Mouse (Mus musculus) CH12.LX (cell line): ENCODE data around the gene Zdhhc11.

Experiments
- BHLHE40 ChIP-seq: IDR thresholded peaks from 2 replicates; pipeline ENCODE4 v1.6.1; 2011; ENCODE audit warnings: mild to moderate bottlenecking, low read depth, low read length, improper control_type of control experiment
- CTCF ChIP-seq, 2 experiments: IDR thresholded peaks in 1 of 2; conservative IDR thresholded peaks in 1 of 2; 2 replicates each; pipeline ENCODE4 v1.5.1; 2011 to 2012; ENCODE audit warnings: low read depth in 2 of 2, low read length in 2 of 2, improper control_type of control experiment in 1 of 2, inconsistent platforms in 1 of 2, mild to moderate bottlenecking in 1 of 2, moderate library complexity in 1 of 2
- MYC ChIP-seq: IDR thresholded peaks from 2 replicates; pipeline ENCODE4 v1.6.1; 2011; ENCODE audit warnings: low read depth, mild to moderate bottlenecking, improper control_type of control experiment, low read length
- NRF1 ChIP-seq: IDR thresholded peaks from 2 replicates; pipeline ENCODE4 v1.6.1; 2014; ENCODE audit warnings: low read depth, mild to moderate bottlenecking, inconsistent platforms, low read length, improper control_type of control experiment, moderate library complexity
- POLR2A ChIP-seq: IDR thresholded peaks from 2 replicates; pipeline ENCODE4 v1.6.1; 2011; ENCODE audit warnings: low read depth, mild to moderate bottlenecking, improper control_type of control experiment, low read length
- POLR2AphosphoS2 ChIP-seq: IDR thresholded peaks from 2 replicates; pipeline ENCODE4 v1.6.1; 2011; ENCODE audit warnings: low read depth, low read length, improper control_type of control experiment
- RAD21 ChIP-seq: IDR thresholded peaks from 2 replicates; pipeline ENCODE4 v1.6.1; 2011; ENCODE audit warnings: low read depth, mild to moderate bottlenecking, low read length, improper control_type of control experiment, moderate library complexity
- USF1 ChIP-seq: IDR thresholded peaks from 2 replicates; pipeline ENCODE4 v1.6.1; 2014; ENCODE audit warnings: low read depth, mild to moderate bottlenecking, inconsistent platforms, low read length, improper control_type of control experiment
- USF2 ChIP-seq: conservative IDR thresholded peaks from 2 replicates; pipeline ENCODE4 v1.6.1; 2011; ENCODE audit warnings: low read depth, low read length, improper control_type of control experiment

DNA sequence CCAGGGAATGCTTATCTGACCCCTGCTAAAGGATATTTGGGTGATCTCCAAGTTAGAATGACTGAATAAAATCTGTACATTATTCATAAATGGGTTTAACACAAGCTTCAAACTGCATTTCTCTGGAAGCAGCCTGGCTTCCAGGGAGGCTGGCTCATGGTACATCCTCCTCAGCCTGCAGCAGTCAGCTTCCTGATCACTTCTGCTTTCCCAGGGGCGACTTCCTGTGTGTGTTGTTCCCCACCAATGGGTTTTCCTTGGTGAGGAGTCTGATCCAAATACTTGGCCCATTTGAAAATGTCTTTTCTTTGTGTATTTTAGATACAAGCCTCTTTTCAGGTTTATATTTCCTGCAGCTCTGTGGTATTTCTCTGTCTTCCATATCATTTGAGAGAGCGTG is 65.4 kb downstream of the Zdhhc11 start:
- TF ChIP-seq POLR2A (no peak), CTCF (conservative IDR thresholded peaks at IDR 0.05 in 1 of 2, IDR thresholded peaks at IDR 0.05 in 1 of 2; ENCODE audit: low read depth in 2 of 2, low read length in 2 of 2) (no peak), USF2 (no peak), RAD21 (no peak), POLR2AphosphoS2 (no peak), BHLHE40 (no peak), MYC (no peak), USF1 (no peak), NRF1 (no peak)
